Mouse (Mus musculus) liver, adult 2 months (tissue): ENCODE data around the gene Sh3pxd2a.

ENCODE experiments used
- CTCF ChIP-seq: fragments of 200-500 bp; IDR thresholded peaks from 2 replicates; pipeline ENCODE4 v1.5.1; 2011; ENCODE audit warnings: low read depth, low read length, control low read depth
- POLR2A ChIP-seq: fragments of 200-500 bp; IDR thresholded peaks from 2 replicates; pipeline ENCODE4 v1.6.1; 2011; ENCODE audit warnings: low read length, control low read depth; ENCODE audit not compliant: insufficient read depth; ENCODE audit errors: extremely low read depth

DNA sequence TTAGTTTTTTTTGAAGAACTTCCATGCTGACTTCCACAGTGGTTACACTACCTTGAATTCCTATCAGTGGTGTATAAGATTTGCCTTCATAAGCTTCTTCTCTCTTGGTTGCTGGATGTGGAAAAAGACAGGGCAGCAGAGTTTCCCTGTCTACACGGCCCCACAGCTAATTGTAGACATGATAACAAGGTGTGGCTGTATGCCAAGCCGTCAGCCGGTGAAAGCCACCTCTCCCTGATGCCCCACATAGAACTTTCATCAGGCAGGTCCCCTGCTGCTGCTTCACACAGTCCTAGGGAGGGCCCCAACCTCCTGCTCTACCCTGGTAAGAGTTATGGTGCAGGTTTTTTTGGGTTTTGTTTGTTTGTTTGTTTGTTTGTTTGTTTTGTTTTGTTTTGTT lies 4.5 kb upstream of the Sh3pxd2a start:
- TF ChIP-seq CTCF (no peak), POLR2A (no peak)
